Mouse (Mus musculus): Measurements from ENCODE around the gene Ankfy1.

Gene Ankfy1

GRCm38 (mm10) chr11:72795149-72795454, 105.3 kb downstream of the Ankfy1 start:
- peak; percentile 38 for DNase-seq (ENCODE audit: low read depth, low spot score)

- DNase-seq (ENCODE audit: low read depth, low spot score), result peak; percentile 94
These were observed 105.9 kb downstream of the Ankfy1 start, which contains the start of the genes Cyb5d2 and Zzef1 for GRCm38 (mm10) chr11:72795455-72796295. Gene Cyb5d2 (minus strand): TSS chr11:72796142. Gene Zzef1 (plus strand): TSS chr11:72796226.

GRCm38 (mm10) chr11:72796296-72796687, 106.5 kb downstream of the Ankfy1 start:
- DNase-seq (ENCODE audit: low read depth, low spot score), result no peak

- no peak for DNase-seq (ENCODE audit: low read depth, low spot score)
These were observed 107.0 kb downstream of the Ankfy1 start for GRCm38 (mm10) chr11:72796773-72797338.

- DNase-seq (ENCODE audit: low read depth, low spot score), result no peak
These were observed 108.3 kb downstream of the Ankfy1 start for GRCm38 (mm10) chr11:72798112-72798511.

- DNase-seq (ENCODE audit: low read depth, low spot score), result no peak
These were observed 111.4 kb downstream of the Ankfy1 start for GRCm38 (mm10) chr11:72801182-72801581.

- no peak for DNase-seq (ENCODE audit: low read depth, low spot score)
These were observed 113.2 kb downstream of the Ankfy1 start for GRCm38 (mm10) chr11:72803038-72803437.

- no peak for DNase-seq (ENCODE audit: low read depth, low spot score)
These were observed 114.8 kb downstream of the Ankfy1 start for GRCm38 (mm10) chr11:72804586-72804985.

- no peak for DNase-seq (ENCODE audit: low read depth, low spot score)
These were observed 115.4 kb downstream of the Ankfy1 start for GRCm38 (mm10) chr11:72805232-72805631.

GRCm38 (mm10) chr11:72806556-72806955, 116.8 kb downstream of the Ankfy1 start:
- no peak for DNase-seq (ENCODE audit: low read depth, low spot score)

GRCm38 (mm10) chr11:72807992-72808391, 118.2 kb downstream of the Ankfy1 start:
- no peak for DNase-seq (ENCODE audit: low read depth, low spot score)

- DNase-seq (ENCODE audit: low read depth, low spot score), result no peak
These were observed 123.9 kb downstream of the Ankfy1 start for GRCm38 (mm10) chr11:72813687-72814086.

- no peak for DNase-seq (ENCODE audit: low read depth, low spot score)
These were observed 124.4 kb downstream of the Ankfy1 start for GRCm38 (mm10) chr11:72814188-72814587.

- DNase-seq (ENCODE audit: low read depth, low spot score), result no peak
These were observed 127.1 kb downstream of the Ankfy1 start for GRCm38 (mm10) chr11:72816859-72817258.

- DNase-seq (ENCODE audit: low read depth, low spot score), result no peak
These were observed 128.3 kb downstream of the Ankfy1 start for GRCm38 (mm10) chr11:72818067-72818466.

GRCm38 (mm10) chr11:72821041-72821440, 131.2 kb downstream of the Ankfy1 start:
- no peak for DNase-seq (ENCODE audit: low read depth, low spot score)

Data from forelimb bud, embryonic 11.5 days (tissue).